Mouse (Mus musculus) lung, adult 2 months (tissue): ENCODE measurements around the gene Tst.

Experiments
- CTCF ChIP-seq: fragments of 200-500 bp; IDR thresholded peaks from 2 replicates; pipeline ENCODE4 v1.5.1; 2011; ENCODE audit warnings: mild to moderate bottlenecking, low read length, control low read depth; ENCODE audit not compliant: insufficient read depth
- POLR2A ChIP-seq: fragments of 200-500 bp; IDR thresholded peaks from 2 replicates; pipeline ENCODE4 v1.6.1; 2011; ENCODE audit warnings: low read depth, mild to moderate bottlenecking, control low read depth, low read length, borderline replicate concordance; ENCODE audit errors: extremely low read depth

- TF ChIP-seq POLR2A (no peak), CTCF (no peak)
Observed at GRCm38 (mm10) chr15:78413719-78414117, 8.0 kb upstream of the Tst start.
